Mouse (Mus musculus): ENCODE measurements at regions not wholly inside any gene's neighbourhood (a gene's known extent, or its start where the extent isn't known, plus 50 kb on each side); places are given as distances from the start of the nearest gene placed in this dataset.

- Histone ChIP-seq H3K27ac (ENCODE audit: low read length) (no peak overlapping the region), H3K4me2 (ENCODE audit: low read length) (no peak overlapping the region), H3K4me1 (ENCODE audit: control insufficient read depth, insufficient read depth, low read length) (no peaks in the 10 kb centered on the region), H3K9ac (ENCODE audit: low read depth, low read length) (no peak overlapping the region), H3K4me3 (ENCODE audit: low read depth, low read length) (no peak overlapping the region), H3K9me3 (replicated peaks; ENCODE audit: control insufficient read depth, low read length, poor library complexity, severe bottlenecking) (no peaks in the 10 kb centered on the region), H3K27me3 (ENCODE audit: control insufficient read depth, insufficient read depth, low read depth, low read length) (no peaks in the 10 kb centered on the region), H3K36me3 (ENCODE audit: control insufficient read depth, insufficient read depth, low read length) (no peaks in the 10 kb centered on the region)
- no peak for ATAC-seq
- WGBS, result 78% methylated on average over 4 of the region's 4 CpGs
These were observed 90.7 kb upstream of the Nxt1 start for GRCm38 (mm10) chr2:148581666-148582065.

GRCm38 (mm10) chr2:148580286-148580966 is 92.0 kb upstream of the Nxt1 start:
- WGBS, result 42% methylated on average over 7 of the region's 7 CpGs
- H3K4me3 ChIP-seq (ENCODE audit: low read depth, low read length), result no peak overlapping the region
- H3K27ac ChIP-seq (ENCODE audit: low read length), result no peak overlapping the region
- H3K9me3 ChIP-seq (replicated peaks; ENCODE audit: control insufficient read depth, low read length, poor library complexity, severe bottlenecking), result no peaks in the 10 kb centered on the region
- H3K4me2 ChIP-seq (ENCODE audit: low read length), result no peak overlapping the region
- no peaks in the 10 kb centered on the region for H3K36me3 ChIP-seq (ENCODE audit: control insufficient read depth, insufficient read depth, low read length)
- H3K9ac ChIP-seq (ENCODE audit: low read depth, low read length), result no peak overlapping the region
- ATAC-seq, result peak; percentile 86
- H3K4me1 ChIP-seq (ENCODE audit: control insufficient read depth, insufficient read depth, low read length), result no peaks in the 10 kb centered on the region
- no peaks in the 10 kb centered on the region for H3K27me3 ChIP-seq (ENCODE audit: control insufficient read depth, insufficient read depth, low read depth, low read length)

- Histone ChIP-seq H3K4me3 (ENCODE audit: low read depth, low read length) (no peak overlapping the region), H3K9ac (ENCODE audit: low read depth, low read length) (no peak overlapping the region), H3K4me2 (ENCODE audit: low read length) (no peak overlapping the region), H3K4me1 (ENCODE audit: control insufficient read depth, insufficient read depth, low read length) (no peaks in the 10 kb centered on the region), H3K9me3 (replicated peaks; ENCODE audit: control insufficient read depth, low read length, poor library complexity, severe bottlenecking) (no peaks in the 10 kb centered on the region), H3K27ac (ENCODE audit: low read length) (no peak overlapping the region), H3K27me3 (ENCODE audit: control insufficient read depth, insufficient read depth, low read depth, low read length) (no peaks in the 10 kb centered on the region), H3K36me3 (ENCODE audit: control insufficient read depth, insufficient read depth, low read length) (no peaks in the 10 kb centered on the region)
- peak; percentile 64 for ATAC-seq
- WGBS, result 28% methylated on average over 2 of the region's 2 CpGs
These were observed 92.8 kb upstream of the Nxt1 start for GRCm38 (mm10) chr2:148579564-148579963.

- no peak for ATAC-seq
- no peaks in the 10 kb centered on the region for H3K27me3 ChIP-seq (ENCODE audit: control insufficient read depth, insufficient read depth, low read depth, low read length)
- H3K36me3 ChIP-seq (ENCODE audit: control insufficient read depth, insufficient read depth, low read length), result no peaks in the 10 kb centered on the region
- no peak overlapping the region for H3K9ac ChIP-seq (ENCODE audit: low read depth, low read length)
- H3K4me2 ChIP-seq (ENCODE audit: low read length), result no peak overlapping the region
- H3K4me1 ChIP-seq (ENCODE audit: control insufficient read depth, insufficient read depth, low read length), result no peaks in the 10 kb centered on the region
- H3K9me3 ChIP-seq (replicated peaks; ENCODE audit: control insufficient read depth, low read length, poor library complexity, severe bottlenecking), result no peaks in the 10 kb centered on the region
- H3K4me3 ChIP-seq (ENCODE audit: low read depth, low read length), result no peak overlapping the region
- 83% methylated on average over 5 of the region's 5 CpGs for WGBS
- no peak overlapping the region for H3K27ac ChIP-seq (ENCODE audit: low read length)
These were observed 93.4 kb upstream of the Nxt1 start for GRCm38 (mm10) chr2:148579027-148579426.

- Histone ChIP-seq H3K4me3 (ENCODE audit: low read depth, low read length) (no peak overlapping the region), H3K36me3 (ENCODE audit: control insufficient read depth, insufficient read depth, low read length) (no peaks in the 10 kb centered on the region), H3K9ac (ENCODE audit: low read depth, low read length) (no peak overlapping the region), H3K9me3 (replicated peaks; ENCODE audit: control insufficient read depth, low read length, poor library complexity, severe bottlenecking) (no peaks in the 10 kb centered on the region), H3K4me1 (ENCODE audit: control insufficient read depth, insufficient read depth, low read length) (no peaks in the 10 kb centered on the region), H3K4me2 (ENCODE audit: low read length) (no peak overlapping the region), H3K27ac (ENCODE audit: low read length) (no peak overlapping the region), H3K27me3 (ENCODE audit: control insufficient read depth, insufficient read depth, low read depth, low read length) (no peaks in the 10 kb centered on the region)
- WGBS, result 77% methylated on average over 2 of the region's 2 CpGs
- ATAC-seq, result no peak
These were observed 94.2 kb upstream of the Nxt1 start for GRCm38 (mm10) chr2:148578176-148578575.

- Histone ChIP-seq H3K4me2 (ENCODE audit: low read length) (no peak overlapping the region), H3K36me3 (ENCODE audit: control insufficient read depth, insufficient read depth, low read length) (no peaks in the 10 kb centered on the region), H3K9me3 (replicated peaks; ENCODE audit: control insufficient read depth, low read length, poor library complexity, severe bottlenecking) (no peaks in the 10 kb centered on the region), H3K4me1 (ENCODE audit: control insufficient read depth, insufficient read depth, low read length) (no peaks in the 10 kb centered on the region), H3K9ac (ENCODE audit: low read depth, low read length) (no peak overlapping the region), H3K27me3 (ENCODE audit: control insufficient read depth, insufficient read depth, low read depth, low read length) (no peaks in the 10 kb centered on the region), H3K4me3 (ENCODE audit: low read depth, low read length) (no peak overlapping the region), H3K27ac (ENCODE audit: low read length) (no peak overlapping the region)
- no peak for ATAC-seq
- whole genome bisulfite sequencing, result 57% methylated on average over 3 of the region's 3 CpGs
These were observed 97.0 kb upstream of the Nxt1 start for GRCm38 (mm10) chr2:148575433-148575832.

- Histone ChIP-seq H3K4me2 (ENCODE audit: low read length) (no peak overlapping the region), H3K27ac (ENCODE audit: low read length) (no peak overlapping the region), H3K27me3 (ENCODE audit: control insufficient read depth, insufficient read depth, low read depth, low read length) (no peaks in the 10 kb centered on the region), H3K36me3 (ENCODE audit: control insufficient read depth, insufficient read depth, low read length) (no peaks in the 10 kb centered on the region), H3K4me3 (ENCODE audit: low read depth, low read length) (no peak overlapping the region), H3K9me3 (replicated peaks; ENCODE audit: control insufficient read depth, low read length, poor library complexity, severe bottlenecking) (no peaks in the 10 kb centered on the region), H3K9ac (ENCODE audit: low read depth, low read length) (no peak overlapping the region), H3K4me1 (ENCODE audit: control insufficient read depth, insufficient read depth, low read length) (no peaks in the 10 kb centered on the region)
- 11% methylated on average over 1 of the region's 1 CpGs for WGBS
- ATAC-seq, result no peak
These were observed 100.2 kb upstream of the Nxt1 start for GRCm38 (mm10) chr2:148572165-148572564.

- H3K4me3 ChIP-seq (ENCODE audit: low read depth, low read length), result no peak overlapping the region
- no peaks in the 10 kb centered on the region for H3K27me3 ChIP-seq (ENCODE audit: control insufficient read depth, insufficient read depth, low read depth, low read length)
- no peaks in the 10 kb centered on the region for H3K36me3 ChIP-seq (ENCODE audit: control insufficient read depth, insufficient read depth, low read length)
- no peak overlapping the region for H3K9ac ChIP-seq (ENCODE audit: low read depth, low read length)
- H3K27ac ChIP-seq (ENCODE audit: low read length), result no peak overlapping the region
- H3K4me2 ChIP-seq (ENCODE audit: low read length), result no peak overlapping the region
- H3K4me1 ChIP-seq (ENCODE audit: control insufficient read depth, insufficient read depth, low read length), result no peaks in the 10 kb centered on the region
- no peaks in the 10 kb centered on the region for H3K9me3 ChIP-seq (replicated peaks; ENCODE audit: control insufficient read depth, low read length, poor library complexity, severe bottlenecking)
- 97% methylated on average over 1 of the region's 1 CpGs for WGBS
- ATAC-seq, result no peak
These were observed 100.8 kb upstream of the Nxt1 start for GRCm38 (mm10) chr2:148571616-148572015.

- H3K27me3 ChIP-seq (ENCODE audit: control insufficient read depth, insufficient read depth, low read depth, low read length), result no peaks in the 10 kb centered on the region
- no peak overlapping the region for H3K4me2 ChIP-seq (ENCODE audit: low read length)
- no peak overlapping the region for H3K4me3 ChIP-seq (ENCODE audit: low read depth, low read length)
- no peaks in the 10 kb centered on the region for H3K9me3 ChIP-seq (replicated peaks; ENCODE audit: control insufficient read depth, low read length, poor library complexity, severe bottlenecking)
- H3K4me1 ChIP-seq (ENCODE audit: control insufficient read depth, insufficient read depth, low read length), result no peaks in the 10 kb centered on the region
- no peak overlapping the region for H3K27ac ChIP-seq (ENCODE audit: low read length)
- 73% methylated on average over 5 of the region's 5 CpGs for WGBS
- no peak overlapping the region for H3K9ac ChIP-seq (ENCODE audit: low read depth, low read length)
- no peak for ATAC-seq
- H3K36me3 ChIP-seq (ENCODE audit: control insufficient read depth, insufficient read depth, low read length), result no peaks in the 10 kb centered on the region
These were observed 101.4 kb upstream of the Nxt1 start for GRCm38 (mm10) chr2:148571018-148571417.
